Mouse (Mus musculus) heart, adult 2 months (tissue): Measurements from ENCODE around the gene Grik3. TPM values are rescaled to one million over a fixed set of nuclear protein-coding genes. Genes with fewer than 3 reads are reported as not detected.

Experiments used
- DNase-seq, 2 experiments: peaks; one replicate each; pipeline ENCODE4 v3.0.0; 2021
- H3K27ac ChIP-seq: fragments of 200-600 bp; 2 replicates; pipeline ENCODE4 v1.8.1; 2022
- H3K27me3 ChIP-seq: fragments of 200-500 bp; 2 replicates; pipeline ENCODE4 v1.6.1; 2012; ENCODE audit warnings: mild to moderate bottlenecking, low read length, inconsistent platforms, mixed read lengths; ENCODE audit not compliant: control insufficient read depth, insufficient read depth
- H3K36me3 ChIP-seq: fragments of 200-500 bp; 2 replicates; pipeline ENCODE4 v1.6.1; 2012; ENCODE audit warnings: low read length, inconsistent platforms; ENCODE audit not compliant: control insufficient read depth, insufficient read depth
- H3K4me1 ChIP-seq: fragments of 200-500 bp; 2 replicates; pipeline ENCODE4 v1.6.1; 2011; ENCODE audit warnings: low read length; ENCODE audit not compliant: control insufficient read depth, insufficient read depth
- H3K4me3 ChIP-seq: fragments of 200-600 bp; 2 replicates; pipeline ENCODE4 v1.8.1; 2022
- H3K79me2 ChIP-seq: fragments of 200-500 bp; replicated peaks from 2 replicates; pipeline ENCODE4 v1.6.1; 2012; ENCODE audit warnings: mild to moderate bottlenecking, inconsistent platforms, low read length, moderate library complexity, mixed read lengths; ENCODE audit not compliant: control insufficient read depth, insufficient read depth
- H3K9ac ChIP-seq: fragments of 200-500 bp; 2 replicates; pipeline ENCODE4 v1.6.1; 2012; ENCODE audit warnings: low read depth, mild to moderate bottlenecking, control low read depth, inconsistent platforms, low read length, mixed read lengths
- CTCF ChIP-seq: fragments of 200-600 bp; IDR thresholded peaks from 2 replicates; pipeline ENCODE4 v1.8.1; 2022; ENCODE audit warnings: antibody characterized with exemption, mild to moderate bottlenecking, moderate library complexity
- EP300 ChIP-seq: fragments of 200-500 bp; IDR thresholded peaks from 2 replicates; pipeline ENCODE4 v1.6.1; 2011; ENCODE audit warnings: low read depth, low read length, control low read depth; ENCODE audit not compliant: insufficient read depth
- POLR2A ChIP-seq: fragments of 200-500 bp; IDR thresholded peaks from 2 replicates; pipeline ENCODE4 v1.6.1; 2011; ENCODE audit warnings: mild to moderate bottlenecking, low read depth, low read length, control low read depth; ENCODE audit not compliant: insufficient read depth
- WGBS: fragments of 180-500 bp; shearing (Covaris S2); methylation state at CpG from one replicate; pipeline ENCODE4 v1.1.7; 2018; 5-methylcytosine and 5-hydroxymethylcytosine counted together
- intact Hi-C: fragments of 180-260 bp; cut with DNase I; formaldehyde crosslinking; loops from one replicate; pipeline ENCODE4 v1.15.1; 2025
- polyA plus RNA-seq: library from polyadenylated mRNA; depleted of rRNA; stranded (reverse); fragments of >200 nt; gene quantifications from 2 replicates; pipeline ENCODE4 v1.2.3, GENCODE M21; 2012
- total RNA-seq, 2 experiments: library from RNA; stranded (reverse); gene quantifications; 2 replicates each; pipeline ENCODE4 v1.2.3; 2021

Gene Grik3
- total and polyA plus RNA-seq, 3 experiments: 0.14 to 0.25 (median 0.21) TPM

- Histone ChIP-seq H3K9ac (no peak overlapping the region), H3K27ac (no peak overlapping the region), H3K27me3 (no peaks in the 10 kb centered on the region), H3K79me2 (no peaks in the 10 kb centered on the region), H3K36me3 (no peaks in the 10 kb centered on the region), H3K4me3 (no peak overlapping the region), H3K4me1 (no peaks in the 10 kb centered on the region)
- 28% methylated on average over 11 of the region's 11 CpGs for WGBS
- no peak for DNase-seq
- TF ChIP-seq EP300 (no peak), POLR2A (no peak), CTCF (no peak)
- intact Hi-C loops: no loop called here
Observed at GRCm38 (mm10) chr4:125457152-125458093, 33.1 kb upstream of the Grik3 start.

GRCm38 (mm10) chr4:125459791-125460190, 30.7 kb upstream of the Grik3 start:
- Histone ChIP-seq H3K4me1 (no peaks in the 10 kb centered on the region), H3K27me3 (no peaks in the 10 kb centered on the region), H3K79me2 (no peaks in the 10 kb centered on the region), H3K4me3 (no peak overlapping the region), H3K9ac (no peak overlapping the region), H3K27ac (no peak overlapping the region), H3K36me3 (no peaks in the 10 kb centered on the region)
- DNase-seq: no peak
- no peak for TF ChIP-seq CTCF
- TF ChIP-seq POLR2A: no peak
- no peak for TF ChIP-seq EP300
- WGBS: 68% methylated on average over 9 of the region's 9 CpGs
- intact Hi-C loops: no loop called here

GRCm38 (mm10) chr4:125469711-125470372, 20.7 kb upstream of the Grik3 start:
- H3K4me3 ChIP-seq: no peak overlapping the region
- H3K27ac ChIP-seq: no peak overlapping the region
- intact Hi-C loops: no loop called here
- H3K36me3 ChIP-seq: no peaks in the 10 kb centered on the region
- no peak overlapping the region for H3K9ac ChIP-seq
- no peaks in the 10 kb centered on the region for H3K79me2 ChIP-seq
- 44% methylated on average over 11 of the region's 11 CpGs for WGBS
- no peaks in the 10 kb centered on the region for H3K27me3 ChIP-seq
- TF ChIP-seq EP300: no peak
- no peak for TF ChIP-seq CTCF
- no peak for TF ChIP-seq POLR2A
- no peak for DNase-seq
- no peaks in the 10 kb centered on the region for H3K4me1 ChIP-seq

GRCm38 (mm10) chr4:125474903-125475302, 15.6 kb upstream of the Grik3 start:
- intact Hi-C loops: no loop called here
- WGBS: 63% methylated on average over 4 of the region's 4 CpGs
- TF ChIP-seq EP300: no peak
- Histone ChIP-seq H3K9ac (no peak overlapping the region), H3K4me3 (no peak overlapping the region), H3K27me3 (no peaks in the 10 kb centered on the region), H3K36me3 (no peaks in the 10 kb centered on the region), H3K79me2 (no peaks in the 10 kb centered on the region), H3K27ac (no peak overlapping the region), H3K4me1 (no peaks in the 10 kb centered on the region)
- DNase-seq: no peak

- intact Hi-C loops: no loop called here
- no peaks in the 10 kb centered on the region for H3K36me3 ChIP-seq
- WGBS: 36% methylated on average over 12 of the region's 12 CpGs
- H3K4me1 ChIP-seq: no peaks in the 10 kb centered on the region
- no peaks in the 10 kb centered on the region for H3K27me3 ChIP-seq
- H3K9ac ChIP-seq: no peak overlapping the region
- H3K79me2 ChIP-seq: no peaks in the 10 kb centered on the region
- TF ChIP-seq EP300 (no peak), POLR2A (no peak), CTCF (no peak)
- no peak overlapping the region for H3K27ac ChIP-seq
- no peak for DNase-seq
- no peak overlapping the region for H3K4me3 ChIP-seq
Observed at GRCm38 (mm10) chr4:125478071-125478470, 12.4 kb upstream of the Grik3 start.

- intact Hi-C loops: no loop called here
- no peak for TF ChIP-seq CTCF
- no peak for TF ChIP-seq POLR2A
- no peak for TF ChIP-seq EP300
Observed at GRCm38 (mm10) chr4:125481256-125481655, 9.2 kb upstream of the Grik3 start.

More at GRCm38 (mm10) chr4:125481256-125481655, 9.2 kb upstream of the Grik3 start:
- Histone ChIP-seq H3K79me2 (no peaks in the 10 kb centered on the region), H3K4me1 (no peaks in the 10 kb centered on the region), H3K4me3 (no peak overlapping the region), H3K36me3 (no peaks in the 10 kb centered on the region), H3K27ac (no peak overlapping the region), H3K9ac (no peak overlapping the region), H3K27me3 (no peaks in the 10 kb centered on the region; the same call in 1 of the 2 replicates)
- WGBS: 27% methylated on average over 3 of the region's 3 CpGs
- no peak for DNase-seq
